Mouse (Mus musculus): ENCODE measurements around the gene Phip. TPM values are rescaled to one million over a fixed set of nuclear protein-coding genes. Genes with fewer than 3 reads are reported as not detected.

The Phip gene
- polyA plus RNA-seq, 1 experiment, result 14.8 TPM

DNA sequence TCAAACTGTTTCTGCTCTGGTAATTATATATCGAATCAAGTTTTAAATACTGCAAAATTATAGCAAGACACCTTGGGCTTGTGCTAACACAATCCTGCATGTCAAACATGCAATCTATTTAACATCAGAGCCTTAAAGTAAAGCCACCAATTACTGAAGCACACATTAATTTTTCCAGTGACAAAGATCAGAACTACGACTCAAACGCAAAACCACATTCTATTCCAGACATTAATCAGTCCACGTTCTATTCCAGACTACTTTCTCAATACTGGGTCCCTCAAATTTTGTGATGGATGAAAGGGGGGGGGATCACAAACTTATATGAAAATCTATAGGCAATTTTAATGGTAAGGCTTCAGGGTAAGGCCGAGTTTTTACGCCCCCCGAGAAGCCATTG lies 68.1 kb downstream of the Phip start:
- no peaks in the 10 kb centered on the region for H3K4me1 ChIP-seq (ENCODE audit: control insufficient read depth, insufficient read depth, low read length)
- TF ChIP-seq CTCF (IDR thresholded peaks at IDR 0.05; ENCODE audit: extremely low read depth, insufficient read depth, low read length) (no peak), POLR2A (IDR thresholded peaks at IDR 0.05; ENCODE audit: extremely low read depth, insufficient read depth, low read length) (no peak)
- no peak overlapping the region for H3K4me3 ChIP-seq (ENCODE audit: insufficient read depth, low read length)
- no peak overlapping the region for H3K27ac ChIP-seq (ENCODE audit: insufficient read depth, low read length)

DNA sequence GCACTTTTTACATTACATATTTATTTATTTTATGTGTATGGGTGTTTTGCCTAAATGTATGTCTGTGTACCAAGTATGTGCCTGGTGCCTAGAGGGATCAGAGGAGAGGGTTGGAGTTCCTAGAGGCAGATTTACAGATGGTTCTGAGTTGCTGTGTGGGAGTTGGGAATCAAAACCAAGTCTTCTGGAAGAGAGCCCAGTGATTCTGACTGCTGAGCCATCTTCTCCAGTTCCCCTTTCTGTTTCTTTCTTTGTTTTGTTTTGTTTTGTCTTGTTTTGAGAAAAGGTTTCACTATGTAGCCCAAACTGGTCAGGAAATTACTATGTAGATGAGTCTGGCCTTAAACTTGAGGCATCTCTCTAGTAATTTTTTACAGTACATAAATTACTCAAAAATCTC lies 86.7 kb downstream of the Phip start:
- no peaks in the 10 kb centered on the region for H3K4me1 ChIP-seq (ENCODE audit: control insufficient read depth, insufficient read depth, low read length)
- no peak overlapping the region for H3K27ac ChIP-seq (ENCODE audit: insufficient read depth, low read length)
- no peak overlapping the region for H3K4me3 ChIP-seq (ENCODE audit: insufficient read depth, low read length)
- TF ChIP-seq CTCF (IDR thresholded peaks at IDR 0.05; ENCODE audit: extremely low read depth, insufficient read depth, low read length) (no peak), POLR2A (IDR thresholded peaks at IDR 0.05; ENCODE audit: extremely low read depth, insufficient read depth, low read length) (no peak)

DNA sequence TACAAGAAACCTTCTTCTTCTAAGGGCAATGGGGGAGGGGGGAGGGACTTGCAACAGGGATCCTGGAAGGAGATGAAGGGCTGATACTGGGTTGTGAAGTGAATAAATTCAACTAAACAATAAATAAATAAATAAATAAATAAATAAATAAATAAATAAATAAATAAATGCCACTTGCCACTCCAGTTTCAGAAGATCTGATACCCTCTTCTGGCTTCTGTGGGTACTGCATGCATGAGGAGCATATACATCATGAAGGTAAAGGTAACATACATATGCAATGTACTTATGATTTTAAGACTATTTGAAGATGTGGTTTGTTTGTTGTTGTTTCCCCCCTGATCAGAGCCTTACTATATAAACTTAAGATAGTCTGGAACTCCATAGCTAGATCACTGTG lies 91.1 kb downstream of the Phip start:
- H3K27ac ChIP-seq (ENCODE audit: insufficient read depth, low read length), result no peak overlapping the region
- no peak for TF ChIP-seq POLR2A (IDR thresholded peaks at IDR 0.05; ENCODE audit: extremely low read depth, insufficient read depth, low read length)
- TF ChIP-seq CTCF (IDR thresholded peaks at IDR 0.05; ENCODE audit: extremely low read depth, insufficient read depth, low read length), result no peak
- no peaks in the 10 kb centered on the region for H3K4me1 ChIP-seq (ENCODE audit: control insufficient read depth, insufficient read depth, low read length)
- H3K4me3 ChIP-seq (ENCODE audit: insufficient read depth, low read length), result no peak overlapping the region

DNA sequence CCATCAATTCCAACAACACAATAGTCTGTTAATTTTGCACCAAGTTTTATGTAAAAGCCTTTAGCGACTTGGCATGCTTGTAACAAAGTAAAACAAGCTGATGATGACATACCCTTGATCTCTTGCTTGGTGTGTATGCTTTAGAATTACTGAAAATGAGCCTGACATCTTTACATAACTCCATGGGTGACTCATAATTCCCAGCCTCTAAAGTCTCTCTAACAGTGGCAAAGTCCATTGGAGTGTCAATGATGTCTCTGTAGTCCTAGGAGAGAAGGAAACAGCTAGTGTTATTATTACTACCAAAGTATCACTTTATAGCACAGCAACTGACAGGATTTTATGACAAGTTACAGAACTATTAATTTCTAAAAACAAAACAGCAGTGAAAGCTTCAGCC lies 98.2 kb downstream of the Phip start:
- no peaks in the 10 kb centered on the region for H3K4me1 ChIP-seq (ENCODE audit: control insufficient read depth, insufficient read depth, low read length)
- no peak overlapping the region for H3K27ac ChIP-seq (ENCODE audit: insufficient read depth, low read length)
- no peak overlapping the region for H3K4me3 ChIP-seq (ENCODE audit: insufficient read depth, low read length)
- no peak for TF ChIP-seq CTCF (IDR thresholded peaks at IDR 0.05; ENCODE audit: extremely low read depth, insufficient read depth, low read length)
- TF ChIP-seq POLR2A (IDR thresholded peaks at IDR 0.05; ENCODE audit: extremely low read depth, insufficient read depth, low read length), result no peak

- TF ChIP-seq CTCF (IDR thresholded peaks at IDR 0.05; ENCODE audit: extremely low read depth, insufficient read depth, low read length) (no peak), POLR2A (IDR thresholded peaks at IDR 0.05; ENCODE audit: extremely low read depth, insufficient read depth, low read length) (no peak)
- H3K27ac ChIP-seq (ENCODE audit: insufficient read depth, low read length), result no peak overlapping the region
- H3K4me1 ChIP-seq (ENCODE audit: control insufficient read depth, insufficient read depth, low read length), result no peaks in the 10 kb centered on the region
- no peak overlapping the region for H3K4me3 ChIP-seq (ENCODE audit: insufficient read depth, low read length)
Measured at GRCm38 (mm10) chr9:82867698-82868097, 107.6 kb downstream of the Phip start.

GRCm38 (mm10) chr9:82866121-82866520 lies 109.2 kb downstream of the Phip start:
- no peak overlapping the region for H3K27ac ChIP-seq (ENCODE audit: insufficient read depth, low read length)
- H3K4me1 ChIP-seq (ENCODE audit: control insufficient read depth, insufficient read depth, low read length), result no peaks in the 10 kb centered on the region; the same call in 1 of the 2 replicates
- TF ChIP-seq CTCF (IDR thresholded peaks at IDR 0.05; ENCODE audit: extremely low read depth, insufficient read depth, low read length), result no peak
- TF ChIP-seq POLR2A (IDR thresholded peaks at IDR 0.05; ENCODE audit: extremely low read depth, insufficient read depth, low read length), result no peak
- H3K4me3 ChIP-seq (ENCODE audit: insufficient read depth, low read length), result no peak overlapping the region

GRCm38 (mm10) chr9:82861775-82862430 lies 113.4 kb downstream of the Phip start:
- TF ChIP-seq CTCF (IDR thresholded peaks at IDR 0.05; ENCODE audit: extremely low read depth, insufficient read depth, low read length) (no peak), POLR2A (IDR thresholded peaks at IDR 0.05; ENCODE audit: extremely low read depth, insufficient read depth, low read length) (no peak)
- no peak overlapping the region for H3K4me3 ChIP-seq (ENCODE audit: insufficient read depth, low read length)
- no peak overlapping the region for H3K27ac ChIP-seq (ENCODE audit: insufficient read depth, low read length)
- H3K4me1 ChIP-seq (ENCODE audit: control insufficient read depth, insufficient read depth, low read length), result no peaks in the 10 kb centered on the region; the same call in 1 of the 2 replicates

GRCm38 (mm10) chr9:82861316-82861715 lies 114.0 kb downstream of the Phip start:
- TF ChIP-seq CTCF (IDR thresholded peaks at IDR 0.05; ENCODE audit: extremely low read depth, insufficient read depth, low read length) (no peak), POLR2A (IDR thresholded peaks at IDR 0.05; ENCODE audit: extremely low read depth, insufficient read depth, low read length) (no peak)
- H3K4me3 ChIP-seq (ENCODE audit: insufficient read depth, low read length), result no peak overlapping the region
- H3K4me1 ChIP-seq (ENCODE audit: control insufficient read depth, insufficient read depth, low read length), result no peaks in the 10 kb centered on the region; the same call in 1 of the 2 replicates
- H3K27ac ChIP-seq (ENCODE audit: insufficient read depth, low read length), result peak overlapping the region; percentile 53; the same call in 1 of the 2 replicates

DNA sequence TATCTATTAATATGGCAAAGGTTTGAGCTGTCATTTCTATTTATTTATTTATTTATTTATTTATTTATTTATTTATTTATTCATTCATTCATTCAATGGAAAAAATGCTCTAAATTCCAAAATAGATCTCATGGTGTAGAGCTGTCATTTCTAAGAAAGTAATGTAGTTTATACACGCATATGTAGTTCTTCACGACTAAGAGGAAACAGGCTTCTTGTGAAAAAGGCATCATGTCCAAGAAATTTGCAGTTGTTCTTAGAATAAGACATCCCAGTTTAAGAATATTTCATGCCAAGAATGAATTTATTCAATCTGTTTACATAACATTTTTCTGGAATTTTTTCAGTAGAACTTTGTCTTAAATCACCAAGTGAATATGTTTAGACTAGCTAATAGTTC lies 114.5 kb downstream of the Phip start:
- TF ChIP-seq CTCF (IDR thresholded peaks at IDR 0.05; ENCODE audit: extremely low read depth, insufficient read depth, low read length) (no peak), POLR2A (IDR thresholded peaks at IDR 0.05; ENCODE audit: extremely low read depth, insufficient read depth, low read length) (no peak)
- H3K27ac ChIP-seq (ENCODE audit: insufficient read depth, low read length), result no peak overlapping the region
- H3K4me1 ChIP-seq (ENCODE audit: control insufficient read depth, insufficient read depth, low read length), result no peaks in the 10 kb centered on the region; the same call in 1 of the 2 replicates
- no peak overlapping the region for H3K4me3 ChIP-seq (ENCODE audit: insufficient read depth, low read length)

DNA sequence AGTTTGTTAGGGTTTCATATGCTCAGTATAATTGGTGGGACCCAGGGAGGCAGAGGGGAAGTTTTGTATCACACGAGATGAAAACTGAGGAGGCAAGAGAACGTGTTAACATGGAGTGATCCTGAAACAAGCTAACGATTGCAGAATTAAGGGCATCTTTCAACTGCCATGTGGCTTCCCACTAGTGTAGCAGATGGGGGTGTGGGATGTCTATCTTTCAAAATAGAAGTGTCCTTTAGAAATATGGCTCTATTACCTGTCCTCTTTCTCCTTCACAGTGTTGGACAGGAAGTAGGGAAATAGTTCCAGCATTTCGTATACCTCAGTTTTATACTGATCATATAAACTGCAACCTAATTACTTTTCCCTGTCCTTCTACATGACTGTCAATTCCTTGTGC lies 119.1 kb downstream of the Phip start:
- no peak for TF ChIP-seq POLR2A (IDR thresholded peaks at IDR 0.05; ENCODE audit: extremely low read depth, insufficient read depth, low read length)
- no peak for TF ChIP-seq CTCF (IDR thresholded peaks at IDR 0.05; ENCODE audit: extremely low read depth, insufficient read depth, low read length)
- H3K27ac ChIP-seq (ENCODE audit: insufficient read depth, low read length), result no peak overlapping the region
- no peaks in the 10 kb centered on the region; the same call in 1 of the 2 replicates for H3K4me1 ChIP-seq (ENCODE audit: control insufficient read depth, insufficient read depth, low read length)
- no peak overlapping the region for H3K4me3 ChIP-seq (ENCODE audit: insufficient read depth, low read length)

Data from cortical plate, adult 2 months (tissue).